Mouse (Mus musculus) neural tube, embryonic 14.5 days (tissue): ENCODE data around the gene 1810010H24Rik. TPM values are rescaled to one million over a fixed set of nuclear protein-coding genes. Genes with fewer than 3 reads are reported as not detected.

Source experiments
- ATAC-seq: fragments of 200-750 bp; cut with Nextera tagmentation; 2 replicates; pipeline ENCODE4 v1.8.0; 2017; ENCODE audit warnings: low read depth, mild to moderate bottlenecking, moderate TSS enrichment, moderate library complexity
- H3K27ac ChIP-seq: fragments of 300-500 bp; sonication (generic); 2 replicates; pipeline ENCODE4 v1.5.1; 2014; ENCODE audit warnings: low read depth, mild to moderate bottlenecking, control low read depth, low read length, moderate library complexity, mixed read lengths
- H3K27me3 ChIP-seq: fragments of 300-500 bp; sonication (generic); 2 replicates; pipeline ENCODE4 v1.6.1; 2014; ENCODE audit warnings: low read length; ENCODE audit not compliant: control insufficient read depth, insufficient read depth
- H3K36me3 ChIP-seq: fragments of 300-500 bp; sonication (generic); 2 replicates; pipeline ENCODE4 v1.6.1; 2014; ENCODE audit warnings: low read length, mixed read lengths; ENCODE audit not compliant: control insufficient read depth, insufficient read depth
- H3K4me1 ChIP-seq: fragments of 300-500 bp; sonication (generic); 2 replicates; pipeline ENCODE4 v1.6.1; 2014; ENCODE audit warnings: low read length; ENCODE audit not compliant: control insufficient read depth, insufficient read depth
- H3K4me2 ChIP-seq: fragments of 300-500 bp; sonication (generic); 2 replicates; pipeline ENCODE4 v1.6.1; 2014; ENCODE audit warnings: mild to moderate bottlenecking, low read depth, low read length, control low read depth
- H3K4me3 ChIP-seq: fragments of 300-500 bp; sonication (generic); 2 replicates; pipeline ENCODE4 v1.5.1; 2014; ENCODE audit warnings: low read depth, low read length, control low read depth, mixed read lengths
- H3K9ac ChIP-seq: fragments of 300-500 bp; sonication (generic); replicated peaks from 2 replicates; pipeline ENCODE4 v1.6.1; 2014; ENCODE audit warnings: low read depth, mild to moderate bottlenecking, control low read depth, low read length, mixed read lengths
- H3K9me3 ChIP-seq: fragments of 300-500 bp; sonication (generic); 2 replicates; pipeline ENCODE4 v1.6.1; 2016; ENCODE audit warnings: low read length; ENCODE audit not compliant: control insufficient read depth
- WGBS: fragments of 180-500 bp; shearing (Covaris S2); extraction: QIAGEN DNeasy Blood & Tissue Kit; methylation state at CpG from one replicate; pipeline ENCODE4 v1.1.7; 2014; 5-methylcytosine and 5-hydroxymethylcytosine counted together
- polyA plus RNA-seq: library from polyadenylated mRNA; unstranded; fragments of >200 nt; fragmentation: Nextera tagmentation; extraction: Ambion mirVana; gene quantifications from 2 replicates; pipeline ENCODE4 v1.2.1, GENCODE M21; 2014

Gene 1810010H24Rik
- polyA plus RNA-seq, 1 experiment from 2014 or later, result 9.9 TPM

- ATAC-seq, result no peak
- Histone ChIP-seq H3K27me3 (no peaks in the 10 kb centered on the region), H3K4me3 (peak overlapping the region; percentile 59), H3K4me1 (peaks cover 5% of the 10 kb centered on the region; the same call in 1 of the 2 replicates), H3K36me3 (0 out of 2 replicates have a peak, but pooled peaks cover 6% of the 10 kb centered on the region), H3K9me3 (no peaks in the 10 kb centered on the region), H3K4me2 (peak overlapping the region; percentile 66), H3K9ac (peak overlapping the region; percentile 61; the same call in 1 of the 2 replicates), H3K27ac (peak overlapping the region; percentile 80; the same call in 1 of the 2 replicates)
- 79% methylated on average over 6 of the region's 6 CpGs for whole genome bisulfite sequencing
Observed at GRCm38 (mm10) chr11:107028754-107029153, 3.3 kb downstream of the 1810010H24Rik start.

- H3K4me1 ChIP-seq, result peaks cover 4% of the 10 kb centered on the region; the same call in 1 of the 2 replicates
- peaks cover 10% of the 10 kb centered on the region; the same call in 1 of the 2 replicates for H3K36me3 ChIP-seq
- no peaks in the 10 kb centered on the region for H3K9me3 ChIP-seq
- no peak overlapping the region for H3K4me3 ChIP-seq
- no peaks in the 10 kb centered on the region for H3K27me3 ChIP-seq
- H3K9ac ChIP-seq, result no peak overlapping the region
- WGBS, result 62% methylated on average over 19 of the region's 19 CpGs
- H3K4me2 ChIP-seq, result no peak overlapping the region
- no peak overlapping the region for H3K27ac ChIP-seq
- no peak for ATAC-seq
Observed at GRCm38 (mm10) chr11:107029536-107029935, 4.1 kb downstream of the 1810010H24Rik start.

- Histone ChIP-seq H3K27me3 (no peaks in the 10 kb centered on the region), H3K9me3 (no peaks in the 10 kb centered on the region), H3K4me3 (no peak overlapping the region), H3K9ac (no peak overlapping the region), H3K4me2 (no peak overlapping the region), H3K27ac (no peak overlapping the region), H3K36me3 (peaks cover 14% of the 10 kb centered on the region), H3K4me1 (no peaks in the 10 kb centered on the region)
- ATAC-seq, result no peak
- 46% methylated on average over 7 of the region's 7 CpGs for WGBS
Observed at GRCm38 (mm10) chr11:107031635-107032034, 6.2 kb downstream of the 1810010H24Rik start.

- Histone ChIP-seq H3K36me3 (peaks cover 33% of the 10 kb centered on the region), H3K27ac (no peak overlapping the region), H3K9me3 (no peaks in the 10 kb centered on the region), H3K4me2 (no peak overlapping the region), H3K4me1 (no peaks in the 10 kb centered on the region), H3K9ac (no peak overlapping the region), H3K4me3 (no peak overlapping the region), H3K27me3 (no peaks in the 10 kb centered on the region)
- no peak for ATAC-seq
- 89% methylated on average over 10 of the region's 10 CpGs for WGBS
Observed at GRCm38 (mm10) chr11:107034085-107034810, 8.8 kb downstream of the 1810010H24Rik start.

- ATAC-seq, result no peak
- H3K4me3 ChIP-seq, result no peak overlapping the region
- H3K27me3 ChIP-seq, result no peaks in the 10 kb centered on the region
- H3K27ac ChIP-seq, result no peak overlapping the region
- H3K9ac ChIP-seq, result no peak overlapping the region
- no peaks in the 10 kb centered on the region for H3K9me3 ChIP-seq
- no peak overlapping the region for H3K4me2 ChIP-seq
- peaks cover 63% of the 10 kb centered on the region for H3K36me3 ChIP-seq
- H3K4me1 ChIP-seq, result no peaks in the 10 kb centered on the region
- WGBS, result 100% methylated on average over 5 of the region's 5 CpGs
Observed at GRCm38 (mm10) chr11:107039417-107039816, 13.9 kb downstream of the 1810010H24Rik start.

GRCm38 (mm10) chr11:107041396-107041795 is 15.9 kb downstream of the 1810010H24Rik start:
- Histone ChIP-seq H3K9ac (no peak overlapping the region), H3K36me3 (peaks cover 68% of the 10 kb centered on the region), H3K27ac (no peak overlapping the region), H3K9me3 (no peaks in the 10 kb centered on the region), H3K4me3 (no peak overlapping the region), H3K4me2 (no peak overlapping the region), H3K4me1 (no peaks in the 10 kb centered on the region), H3K27me3 (no peaks in the 10 kb centered on the region)
- no peak for ATAC-seq
- WGBS, result 93% methylated on average over 3 of the region's 3 CpGs

GRCm38 (mm10) chr11:107043361-107043760 is 17.9 kb downstream of the 1810010H24Rik start:
- H3K4me3 ChIP-seq, result no peak overlapping the region
- no peak overlapping the region for H3K9ac ChIP-seq
- H3K36me3 ChIP-seq, result peaks cover 63% of the 10 kb centered on the region
- no peaks in the 10 kb centered on the region for H3K9me3 ChIP-seq
- ATAC-seq, result no peak
- 97% methylated on average over 11 of the region's 11 CpGs for WGBS
- H3K4me1 ChIP-seq, result no peaks in the 10 kb centered on the region
- no peaks in the 10 kb centered on the region for H3K27me3 ChIP-seq
- no peak overlapping the region for H3K27ac ChIP-seq
- no peak overlapping the region for H3K4me2 ChIP-seq

GRCm38 (mm10) chr11:107044321-107044720 is 18.8 kb downstream of the 1810010H24Rik start:
- no peak; the same call in 1 of the 2 replicates for ATAC-seq
- H3K27me3 ChIP-seq, result no peaks in the 10 kb centered on the region
- no peak overlapping the region for H3K9ac ChIP-seq
- H3K4me2 ChIP-seq, result no peak overlapping the region
- no peak overlapping the region for H3K4me3 ChIP-seq
- WGBS, result 58% methylated on average over 5 of the region's 5 CpGs
- H3K4me1 ChIP-seq, result no peaks in the 10 kb centered on the region
- peaks cover 54% of the 10 kb centered on the region for H3K36me3 ChIP-seq
- H3K9me3 ChIP-seq, result no peaks in the 10 kb centered on the region
- no peak overlapping the region for H3K27ac ChIP-seq

- Histone ChIP-seq H3K9ac (no peak overlapping the region), H3K27ac (no peak overlapping the region), H3K9me3 (no peaks in the 10 kb centered on the region), H3K36me3 (peaks cover 43% of the 10 kb centered on the region), H3K4me1 (no peaks in the 10 kb centered on the region), H3K4me3 (no peak overlapping the region), H3K27me3 (no peaks in the 10 kb centered on the region), H3K4me2 (no peak overlapping the region)
- WGBS, result over 99% methylated on average over 4 of the region's 4 CpGs
- ATAC-seq, result no peak
Observed at GRCm38 (mm10) chr11:107045546-107045945, 20.1 kb downstream of the 1810010H24Rik start.
